Mouse (Mus musculus) kidney, adult 2 months (tissue): ENCODE measurements at regions not wholly inside any gene's neighbourhood (a gene's known extent, or its start where the extent isn't known, plus 50 kb on each side); places are given as distances from the start of the nearest gene placed in this dataset.

Experiments
- CTCF ChIP-seq: fragments of 200-500 bp; conservative IDR thresholded peaks from 2 replicates; pipeline ENCODE4 v1.5.1; 2011; ENCODE audit warnings: low read depth, mild to moderate bottlenecking, control low read depth, low read length, moderate library complexity, mixed read lengths; ENCODE audit not compliant: insufficient read depth, insufficient read length
- POLR2A ChIP-seq: fragments of 200-500 bp; IDR thresholded peaks from one replicate; pipeline ENCODE4 v1.6.1; 2011; ENCODE audit warnings: low read depth, low read length, control low read depth

- TF ChIP-seq CTCF (no peak), POLR2A (no peak)
Measured at GRCm38 (mm10) chr9:93005182-93005953, 463.3 kb downstream of the Plod2 start.
